Mouse (Mus musculus): Measurements from ENCODE around the gene Myl10. TPM values are rescaled to one million over a fixed set of nuclear protein-coding genes. Genes with fewer than 3 reads are reported as not detected.
"Not testable (repeated sequence)": the region's sequence is repeated elsewhere in the genome, so short reads cannot be mapped to it uniquely, and the experiment has no call there.

Gene Myl10
- polyA plus RNA-seq, 1 experiment from 2014 or later = not detected

- Histone ChIP-seq H3K4me3 (ENCODE audit: low read depth, low read length) (no peak overlapping the region), H3K27me3 (ENCODE audit: control insufficient read depth, insufficient read depth, low read length) (no peaks in the 10 kb centered on the region), H3K36me3 (ENCODE audit: control insufficient read depth, insufficient read depth, low read length) (no peaks in the 10 kb centered on the region), H3K9me3 (ENCODE audit: control insufficient read depth, low read length) (no peaks in the 10 kb centered on the region), H3K9ac (ENCODE audit: low read length) (no peak overlapping the region), H3K4me1 (ENCODE audit: control insufficient read depth, insufficient read depth, low read length) (no peaks in the 10 kb centered on the region), H3K27ac (ENCODE audit: low read depth, low read length) (no peak overlapping the region), H3K4me2 (ENCODE audit: low read depth) (no peak overlapping the region; the same call in 1 of the 2 replicates)
- no peak for ATAC-seq (ENCODE audit: insufficient read depth, low FRiP score, low TSS enrichment)
- 26% methylated on average over 32 of the region's 32 CpGs for WGBS
- DNase-seq (ENCODE audit: low spot score) = peak; percentile 23
Observed at GRCm38 (mm10) chr5:136714232-136714875, 21.4 kb downstream of the Myl10 start.

GRCm38 (mm10) chr5:136714879-136715278 lies 21.9 kb downstream of the Myl10 start:
- Histone ChIP-seq H3K36me3 (ENCODE audit: control insufficient read depth, insufficient read depth, low read length) (no peaks in the 10 kb centered on the region), H3K27me3 (ENCODE audit: control insufficient read depth, insufficient read depth, low read length) (no peaks in the 10 kb centered on the region), H3K4me2 (ENCODE audit: low read depth) (no peak overlapping the region; the same call in 1 of the 2 replicates), H3K9ac (ENCODE audit: low read length) (no peak overlapping the region), H3K9me3 (ENCODE audit: control insufficient read depth, low read length) (no peaks in the 10 kb centered on the region), H3K4me3 (ENCODE audit: low read depth, low read length) (no peak overlapping the region), H3K27ac (ENCODE audit: low read depth, low read length) (no peak overlapping the region), H3K4me1 (ENCODE audit: control insufficient read depth, insufficient read depth, low read length) (no peaks in the 10 kb centered on the region)
- 28% methylated on average over 11 of the region's 11 CpGs for WGBS
- ATAC-seq (ENCODE audit: insufficient read depth, low FRiP score, low TSS enrichment) (no peak), DNase-seq (ENCODE audit: low spot score) (peak; percentile 72)

GRCm38 (mm10) chr5:136716696-136717572 lies 24.0 kb downstream of the Myl10 start:
- no peak for ATAC-seq (ENCODE audit: insufficient read depth, low FRiP score, low TSS enrichment)
- Histone ChIP-seq H3K4me1 (ENCODE audit: control insufficient read depth, insufficient read depth, low read length) (no peaks in the 10 kb centered on the region), H3K4me3 (ENCODE audit: low read depth, low read length) (no peak overlapping the region), H3K27ac (ENCODE audit: low read depth, low read length) (no peak overlapping the region), H3K9me3 (ENCODE audit: control insufficient read depth, low read length) (no peaks in the 10 kb centered on the region), H3K4me2 (ENCODE audit: low read depth) (no peak overlapping the region), H3K9ac (ENCODE audit: low read length) (no peak overlapping the region), H3K27me3 (ENCODE audit: control insufficient read depth, insufficient read depth, low read length) (no peaks in the 10 kb centered on the region), H3K36me3 (ENCODE audit: control insufficient read depth, insufficient read depth, low read length) (no peaks in the 10 kb centered on the region)
- 42% methylated on average over 10 of the region's 10 CpGs for WGBS
- no peak for DNase-seq (ENCODE audit: low spot score)

GRCm38 (mm10) chr5:136717573-136717854 lies 24.6 kb downstream of the Myl10 start:
- no peaks in the 10 kb centered on the region for H3K36me3 ChIP-seq (ENCODE audit: control insufficient read depth, insufficient read depth, low read length)
- WGBS = 73% methylated on average over 2 of the region's 2 CpGs
- H3K4me1 ChIP-seq (ENCODE audit: control insufficient read depth, insufficient read depth, low read length) = no peaks in the 10 kb centered on the region
- H3K27ac ChIP-seq (ENCODE audit: low read depth, low read length) = no peak overlapping the region
- H3K27me3 ChIP-seq (ENCODE audit: control insufficient read depth, insufficient read depth, low read length) = no peaks in the 10 kb centered on the region
- ATAC-seq (ENCODE audit: insufficient read depth, low FRiP score, low TSS enrichment) (no peak), DNase-seq (ENCODE audit: low spot score) (no peak)
- H3K4me2 ChIP-seq (ENCODE audit: low read depth) = no peak overlapping the region
- H3K9ac ChIP-seq (ENCODE audit: low read length) = no peak overlapping the region
- H3K9me3 ChIP-seq (ENCODE audit: control insufficient read depth, low read length) = no peaks in the 10 kb centered on the region
- no peak overlapping the region for H3K4me3 ChIP-seq (ENCODE audit: low read depth, low read length)

- no peak overlapping the region for H3K4me2 ChIP-seq (ENCODE audit: low read depth)
- WGBS = 87% methylated on average over 8 of the region's 8 CpGs
- H3K4me3 ChIP-seq (ENCODE audit: low read depth, low read length) = no peak overlapping the region
- H3K27ac ChIP-seq (ENCODE audit: low read depth, low read length) = no peak overlapping the region
- H3K9ac ChIP-seq (ENCODE audit: low read length) = no peak overlapping the region
- DNase-seq (ENCODE audit: low spot score) (peak; percentile 36), ATAC-seq (ENCODE audit: insufficient read depth, low FRiP score, low TSS enrichment) (no peak)
- no peaks in the 10 kb centered on the region for H3K27me3 ChIP-seq (ENCODE audit: control insufficient read depth, insufficient read depth, low read length)
- H3K9me3 ChIP-seq (ENCODE audit: control insufficient read depth, low read length) = no peaks in the 10 kb centered on the region
- H3K36me3 ChIP-seq (ENCODE audit: control insufficient read depth, insufficient read depth, low read length) = no peaks in the 10 kb centered on the region
- no peaks in the 10 kb centered on the region for H3K4me1 ChIP-seq (ENCODE audit: control insufficient read depth, insufficient read depth, low read length)
Observed at GRCm38 (mm10) chr5:136718656-136719055, 25.7 kb downstream of the Myl10 start.

- no peaks in the 10 kb centered on the region for H3K4me1 ChIP-seq (ENCODE audit: control insufficient read depth, insufficient read depth, low read length)
- 85% methylated on average over 5 of the region's 5 CpGs for WGBS
- H3K9ac ChIP-seq (ENCODE audit: low read length) = no peak overlapping the region
- ATAC-seq (ENCODE audit: insufficient read depth, low FRiP score, low TSS enrichment) (no peak), DNase-seq (ENCODE audit: low spot score) (no peak)
- H3K27me3 ChIP-seq (ENCODE audit: control insufficient read depth, insufficient read depth, low read length) = no peaks in the 10 kb centered on the region
- H3K4me3 ChIP-seq (ENCODE audit: low read depth, low read length) = no peak overlapping the region
- no peaks in the 10 kb centered on the region for H3K9me3 ChIP-seq (ENCODE audit: control insufficient read depth, low read length)
- H3K4me2 ChIP-seq (ENCODE audit: low read depth) = no peak overlapping the region
- H3K36me3 ChIP-seq (ENCODE audit: control insufficient read depth, insufficient read depth, low read length) = no peaks in the 10 kb centered on the region
- no peak overlapping the region for H3K27ac ChIP-seq (ENCODE audit: low read depth, low read length)
Observed at GRCm38 (mm10) chr5:136721596-136721995, 28.6 kb downstream of the Myl10 start.

- not testable (repeated sequence) for H3K36me3 ChIP-seq (ENCODE audit: control insufficient read depth, insufficient read depth, low read length); H3K4me2 ChIP-seq (ENCODE audit: low read depth); DNase-seq (ENCODE audit: low spot score); H3K9me3 ChIP-seq (ENCODE audit: control insufficient read depth, low read length); H3K27me3 ChIP-seq (ENCODE audit: control insufficient read depth, insufficient read depth, low read length); ATAC-seq (ENCODE audit: insufficient read depth, low FRiP score, low TSS enrichment); H3K27ac ChIP-seq (ENCODE audit: low read depth, low read length); H3K9ac ChIP-seq (ENCODE audit: low read length); H3K4me3 ChIP-seq (ENCODE audit: low read depth, low read length); H3K4me1 ChIP-seq (ENCODE audit: control insufficient read depth, insufficient read depth, low read length)
- WGBS = 89% methylated on average over 4 of the region's 5 CpGs
Observed at GRCm38 (mm10) chr5:136726271-136726670, 33.3 kb downstream of the Myl10 start.

- Histone ChIP-seq H3K4me2 (ENCODE audit: low read depth) (no peak overlapping the region), H3K4me3 (ENCODE audit: low read depth, low read length) (no peak overlapping the region), H3K9ac (ENCODE audit: low read length) (no peak overlapping the region), H3K36me3 (ENCODE audit: control insufficient read depth, insufficient read depth, low read length) (no peaks in the 10 kb centered on the region), H3K27me3 (ENCODE audit: control insufficient read depth, insufficient read depth, low read length) (no peaks in the 10 kb centered on the region), H3K4me1 (ENCODE audit: control insufficient read depth, insufficient read depth, low read length) (no peaks in the 10 kb centered on the region), H3K27ac (ENCODE audit: low read depth, low read length) (no peak overlapping the region), H3K9me3 (ENCODE audit: control insufficient read depth, low read length) (no peaks in the 10 kb centered on the region)
- WGBS = 78% methylated on average over 6 of the region's 6 CpGs
- ATAC-seq (ENCODE audit: insufficient read depth, low FRiP score, low TSS enrichment) = no peak
- DNase-seq (ENCODE audit: low spot score) = no peak
Observed at GRCm38 (mm10) chr5:136738918-136739317, 46.0 kb downstream of the Myl10 start.

- H3K27me3 ChIP-seq (ENCODE audit: control insufficient read depth, insufficient read depth, low read length) = no peaks in the 10 kb centered on the region
- H3K36me3 ChIP-seq (ENCODE audit: control insufficient read depth, insufficient read depth, low read length) = peaks cover 15% of the 10 kb centered on the region
- H3K9me3 ChIP-seq (ENCODE audit: control insufficient read depth, low read length) = peaks cover 16% of the 10 kb centered on the region
- H3K4me3 ChIP-seq (ENCODE audit: low read depth, low read length) = no peak overlapping the region
- H3K4me2 ChIP-seq (ENCODE audit: low read depth) = no peak overlapping the region
- no peaks in the 10 kb centered on the region for H3K4me1 ChIP-seq (ENCODE audit: control insufficient read depth, insufficient read depth, low read length)
- H3K9ac ChIP-seq (ENCODE audit: low read length) = no peak overlapping the region
- no peak overlapping the region for H3K27ac ChIP-seq (ENCODE audit: low read depth, low read length)
- no peak for ATAC-seq (ENCODE audit: insufficient read depth, low FRiP score, low TSS enrichment)
- 74% methylated on average over 9 of the region's 9 CpGs for WGBS
- no peak for DNase-seq (ENCODE audit: low spot score)
Observed at GRCm38 (mm10) chr5:136746596-136746995, 53.6 kb downstream of the Myl10 start.

All from neural tube, embryonic 11.5 days (tissue).